Mouse (Mus musculus): ENCODE data around the gene Nt5c2.
A peak's percentile ranks its signal among the peaks of the same experiment; 100 is the strongest.
"Not testable (repeated sequence)": the region's sequence is repeated elsewhere in the genome, so short reads cannot be mapped to it uniquely, and the experiment has no call there.

Gene Nt5c2

DNA sequence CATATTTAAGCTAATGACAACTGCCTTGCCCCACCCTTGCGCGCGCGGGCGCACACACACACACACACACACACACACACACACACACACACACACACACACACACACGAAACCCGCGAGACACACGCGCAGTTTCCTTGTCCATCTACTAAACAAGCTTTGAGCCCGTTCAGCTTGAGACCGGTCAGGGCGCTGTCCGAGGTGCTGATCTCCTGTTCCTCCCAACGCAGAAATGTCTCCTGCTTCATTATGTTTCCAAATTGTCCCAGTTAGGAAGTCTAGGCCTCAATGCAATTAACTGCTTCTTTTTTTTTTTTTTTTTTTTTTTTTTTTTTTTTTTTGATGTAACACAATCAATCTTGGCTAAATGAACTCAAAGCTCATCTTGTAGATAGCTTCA lies 1.5 kb upstream of the Nt5c2 start:
- DNase-seq (ENCODE audit: low spot score in 2 of 2): no peak

DNA sequence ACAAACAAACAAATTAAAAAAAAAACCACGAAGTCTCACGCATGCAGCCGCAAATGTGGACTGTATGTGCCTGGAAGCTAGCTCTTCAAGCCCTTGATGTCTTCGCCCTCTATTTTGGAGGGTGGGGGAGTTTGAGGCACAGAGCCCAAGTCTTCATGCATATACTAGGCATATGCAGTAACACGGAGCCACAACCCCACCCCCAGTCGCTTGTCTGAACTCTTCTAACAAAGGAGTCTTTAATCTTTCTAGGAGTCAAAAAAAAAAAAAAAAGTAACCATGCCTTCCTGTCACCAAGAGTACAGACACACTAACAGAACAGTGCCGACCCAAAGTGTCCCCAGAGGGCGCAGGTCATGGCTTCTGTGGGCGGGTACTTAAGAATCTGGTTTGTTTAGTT lies 1.0 kb upstream of the Nt5c2 start:
- no peak for DNase-seq (ENCODE audit: low spot score in 2 of 2)

DNA sequence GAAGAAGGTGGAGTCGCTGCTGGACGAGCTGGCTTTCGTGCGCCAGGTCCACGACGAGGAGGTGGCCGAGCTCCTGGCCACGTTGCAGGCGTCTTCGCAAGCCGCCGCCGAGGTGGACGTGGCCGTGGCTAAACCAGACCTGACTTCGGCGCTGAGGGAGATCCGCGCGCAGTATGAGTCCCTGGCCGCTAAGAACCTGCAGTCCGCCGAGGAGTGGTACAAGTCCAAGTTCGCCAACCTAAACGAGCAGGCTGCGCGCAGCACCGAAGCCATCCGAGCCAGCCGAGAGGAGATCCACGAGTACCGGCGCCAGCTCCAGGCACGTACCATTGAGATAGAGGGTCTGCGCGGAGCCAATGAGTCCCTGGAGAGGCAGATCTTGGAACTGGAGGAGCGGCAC lies 443 bp upstream of the Nt5c2 start:
- DNase-seq (ENCODE audit: low spot score in 2 of 2): peak in 1 of 2 experiments; percentile 30

DNA sequence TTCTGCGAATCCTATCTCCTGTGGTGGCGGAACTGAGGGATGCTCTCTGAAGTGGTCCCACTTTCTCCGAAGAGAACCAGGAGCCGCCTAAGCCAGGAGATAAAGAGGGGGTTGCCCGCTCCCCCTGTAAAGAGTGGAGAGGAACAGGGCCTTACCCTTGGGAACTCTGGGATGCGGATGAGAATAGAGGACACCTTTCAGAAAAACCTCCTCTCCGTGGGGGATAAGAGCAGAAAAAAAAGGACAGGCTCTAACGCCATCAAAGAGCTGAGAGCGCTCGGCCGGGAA lies 850 bp downstream of the Nt5c2 start:
- DNase-seq (ENCODE audit: low spot score in 2 of 2): no peak

DNA sequence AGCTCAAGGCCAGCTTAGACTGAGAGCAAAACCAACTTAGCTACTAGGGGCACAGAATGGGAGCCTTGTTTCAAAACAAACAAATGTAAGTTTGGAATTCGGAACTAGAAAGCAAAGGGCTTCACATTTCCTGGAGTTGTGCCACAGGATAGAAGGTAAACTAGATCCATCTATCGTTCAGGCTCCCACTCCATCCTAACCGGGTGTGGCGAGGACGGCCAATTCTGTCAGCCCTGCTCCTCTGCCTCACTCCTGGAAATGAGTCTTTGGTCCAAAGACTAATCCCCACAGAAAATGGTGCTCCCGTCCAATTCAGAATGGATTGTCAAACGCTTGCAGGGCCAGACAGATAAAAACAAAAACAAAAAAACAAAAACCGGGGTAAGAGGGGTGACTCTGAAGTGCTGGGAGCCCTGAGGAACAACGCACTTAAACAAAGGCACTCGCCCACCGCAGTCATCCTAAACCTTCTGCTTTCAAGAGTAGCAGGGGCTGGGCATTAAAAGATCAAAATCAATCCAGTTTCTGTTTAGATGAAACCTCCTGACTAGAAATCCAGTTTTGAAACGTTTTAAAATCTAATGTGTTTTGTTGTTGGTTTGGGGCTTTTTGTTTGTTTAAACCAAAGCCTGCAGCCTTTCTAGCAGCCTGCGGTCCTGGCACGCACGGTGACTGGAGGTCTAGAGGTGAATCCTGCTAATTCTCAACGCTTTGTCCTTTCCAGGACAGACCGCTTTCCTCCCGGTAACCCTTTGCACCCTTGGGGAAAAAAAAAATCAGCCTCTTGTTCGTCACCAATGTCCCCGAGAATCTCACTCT lies 1.4 kb downstream of the Nt5c2 start:
- no peak for DNase-seq (ENCODE audit: low spot score in 2 of 2)

DNA sequence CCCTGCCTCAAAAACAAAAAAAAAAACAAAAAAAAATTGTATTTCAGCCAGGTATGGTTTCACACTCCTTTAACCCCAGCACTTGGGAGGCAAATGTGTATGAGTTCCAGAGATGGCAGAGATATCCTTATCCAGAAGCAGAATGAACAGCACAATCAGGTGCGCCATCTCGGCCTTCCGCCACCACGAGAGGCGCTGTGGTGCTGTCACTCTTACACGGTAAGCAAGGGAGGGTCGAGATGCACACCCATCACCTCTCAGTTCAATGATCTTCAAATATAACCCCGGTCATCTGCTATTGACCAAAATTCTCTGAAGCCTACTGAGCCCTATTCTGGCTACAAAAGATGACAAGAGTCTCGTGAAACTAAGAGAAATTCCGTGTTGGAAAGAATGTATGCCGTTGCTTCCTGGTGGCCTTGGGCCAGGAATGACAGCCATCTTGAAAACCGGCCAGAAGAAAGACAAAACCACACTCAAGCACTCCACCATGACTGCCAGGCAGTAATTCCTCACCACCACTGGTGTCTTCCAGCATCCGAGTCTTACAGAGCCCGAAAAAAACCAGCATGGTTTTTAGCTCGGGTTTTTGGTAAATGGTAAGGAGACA lies 2.3 kb downstream of the Nt5c2 start:
- no peak for DNase-seq (ENCODE audit: low spot score in 2 of 2)

DNA sequence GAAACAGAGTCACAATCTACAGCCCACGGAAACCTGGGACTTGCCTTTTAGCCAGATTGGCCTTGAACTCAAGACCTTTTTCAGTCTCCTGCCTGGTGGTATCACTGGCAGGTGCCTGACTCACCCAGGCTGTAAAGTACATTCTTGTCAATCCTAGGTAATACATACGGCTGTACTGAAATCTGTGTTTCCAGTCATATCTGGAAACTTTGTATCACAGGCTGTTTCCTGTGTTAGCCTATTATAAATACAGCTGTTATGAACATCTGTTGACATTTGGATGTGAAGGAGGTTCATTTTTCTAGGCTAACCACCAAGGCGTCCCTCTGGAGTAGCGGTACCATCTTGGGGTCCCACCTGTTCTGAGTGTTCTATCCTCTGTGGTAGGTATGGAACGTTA lies 5.0 kb downstream of the Nt5c2 start:
- DNase-seq (ENCODE audit: low spot score in 2 of 2): no peak

DNA sequence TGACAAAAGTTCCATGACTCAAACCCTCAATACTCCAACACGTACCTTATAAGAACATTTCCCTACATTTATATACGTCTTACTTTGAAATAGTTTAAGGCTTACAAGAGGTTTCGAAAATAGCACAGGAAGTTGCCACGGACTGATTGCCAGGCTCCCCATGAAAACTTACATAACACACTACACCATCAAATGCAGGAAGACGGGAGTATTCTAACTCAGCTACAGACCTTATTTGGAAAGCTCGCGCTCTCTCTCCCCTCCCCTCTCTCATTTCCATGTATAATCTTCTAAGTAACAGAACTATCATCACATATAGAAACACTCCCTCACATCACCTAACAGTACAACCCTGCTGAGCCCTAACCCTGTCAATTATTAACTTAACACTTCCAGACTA lies 5.5 kb downstream of the Nt5c2 start:
- DNase-seq (ENCODE audit: low spot score in 2 of 2): no peak

DNA sequence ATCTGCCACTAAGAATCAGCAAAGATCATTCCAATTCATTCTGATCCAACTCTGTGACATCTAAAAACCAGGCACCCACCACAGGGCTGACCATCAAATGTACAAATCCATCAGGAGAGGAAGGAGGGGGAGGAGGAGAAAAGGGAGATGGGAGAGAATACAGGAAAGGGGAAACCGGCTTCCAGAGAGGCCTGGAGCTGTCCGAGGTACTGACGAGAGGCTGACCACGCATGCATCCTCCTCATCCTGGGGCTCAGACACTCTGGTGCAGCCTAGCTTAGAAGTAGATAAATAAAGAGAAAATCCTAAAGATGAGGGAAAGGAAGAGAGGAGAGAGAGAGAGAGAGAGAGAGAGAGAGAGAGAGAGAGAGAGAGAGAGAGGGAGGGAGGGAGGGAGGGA lies 8.6 kb downstream of the Nt5c2 start:
- no peak for DNase-seq (ENCODE audit: low spot score in 2 of 2)

DNA sequence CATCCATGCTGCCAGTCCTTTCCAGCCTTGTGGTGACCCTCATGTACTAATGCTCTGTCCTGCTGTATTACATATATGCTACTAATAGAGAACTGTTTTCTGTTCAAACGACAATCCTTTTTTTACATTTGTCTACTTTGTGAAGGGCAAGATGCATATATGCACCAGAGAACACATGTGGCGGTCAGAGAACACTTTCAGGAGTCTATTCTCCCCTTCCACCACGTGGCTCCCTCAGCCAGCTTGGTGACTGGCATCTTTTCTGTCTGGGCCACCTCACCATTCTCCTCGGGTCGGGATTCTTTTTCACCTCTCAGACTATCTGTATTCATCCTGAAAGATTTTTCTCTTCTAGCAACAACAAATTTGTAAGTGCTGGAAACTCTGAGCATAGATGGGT lies 9.1 kb downstream of the Nt5c2 start:
- DNase-seq (ENCODE audit: low spot score in 2 of 2): no peak

DNA sequence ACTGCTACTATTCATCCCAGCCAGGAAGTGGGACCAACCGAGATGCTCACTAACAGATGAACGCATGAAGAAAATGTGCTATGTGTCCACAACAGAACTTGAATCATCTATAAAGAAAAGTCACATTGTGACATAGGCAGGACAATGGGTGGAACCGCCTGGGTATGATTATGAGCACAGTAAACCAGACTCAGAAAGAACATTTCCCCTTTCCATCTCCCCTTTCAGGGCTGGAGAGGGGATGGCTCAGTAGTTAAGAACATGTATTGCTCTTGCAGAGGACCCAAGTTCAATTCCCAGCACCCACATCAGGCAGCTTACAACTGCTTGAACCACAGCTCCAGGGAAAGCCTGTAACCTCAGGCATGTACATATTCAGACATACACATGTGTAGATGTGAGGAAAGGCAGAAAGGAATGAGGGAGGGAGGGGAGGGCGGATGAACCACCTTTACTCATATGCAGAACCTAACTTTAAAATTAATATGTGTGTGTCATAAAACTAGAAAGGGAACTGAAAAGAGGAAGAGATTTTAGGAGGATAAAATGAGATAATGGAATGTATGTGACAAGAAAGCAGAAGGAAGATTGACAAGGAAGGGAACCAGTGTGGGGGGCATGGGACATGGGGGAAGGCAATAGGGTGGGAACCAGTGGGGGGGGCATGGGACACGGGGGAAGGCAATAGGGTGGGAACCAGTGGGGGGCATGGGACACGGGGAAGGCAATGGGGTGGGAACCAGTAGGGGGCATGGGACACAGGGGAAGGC lies 11.0 kb downstream of the Nt5c2 start:
- DNase-seq (ENCODE audit: low spot score in 2 of 2): no peak

DNA sequence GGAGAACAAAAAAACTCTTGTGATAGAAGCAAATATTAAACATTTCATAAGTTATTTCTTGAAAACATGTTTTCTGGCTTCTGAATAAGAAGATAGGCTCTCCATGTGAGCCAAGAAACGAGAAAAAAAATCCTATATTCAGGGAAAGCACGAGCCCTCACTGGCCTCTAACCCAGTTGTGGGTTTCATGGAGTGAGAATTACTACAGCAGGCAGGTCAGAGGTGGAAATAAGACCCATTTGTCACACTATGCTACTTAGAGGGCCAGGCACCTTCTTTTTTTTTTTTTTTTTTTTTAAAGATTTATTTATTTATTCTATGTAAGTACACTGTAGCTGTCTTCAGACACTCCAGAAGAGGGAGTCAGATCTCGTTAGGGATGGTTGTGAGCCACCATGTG lies 14.6 kb downstream of the Nt5c2 start:
- DNase-seq (ENCODE audit: low spot score in 2 of 2): not testable (repeated sequence)

DNA sequence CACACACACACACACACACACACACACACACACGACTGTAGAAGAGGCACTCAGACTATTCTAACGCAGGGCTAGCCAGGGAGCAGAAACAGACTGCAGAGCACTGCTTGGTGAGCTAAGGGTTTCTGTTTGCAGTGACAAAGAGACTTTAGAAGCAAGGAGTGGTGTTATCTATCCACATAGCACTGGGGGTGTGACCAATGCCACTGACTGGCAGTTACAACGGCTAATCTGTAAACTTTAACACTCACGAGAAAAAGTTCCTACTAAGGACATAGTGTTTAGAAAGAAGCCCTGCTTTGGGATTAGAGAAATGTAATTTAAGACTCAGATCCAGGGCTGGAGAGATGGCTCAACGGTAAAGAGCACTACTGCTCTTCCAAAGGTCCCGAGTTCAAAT lies 15.2 kb downstream of the Nt5c2 start:
- DNase-seq (ENCODE audit: low spot score in 2 of 2): no peak

DNA sequence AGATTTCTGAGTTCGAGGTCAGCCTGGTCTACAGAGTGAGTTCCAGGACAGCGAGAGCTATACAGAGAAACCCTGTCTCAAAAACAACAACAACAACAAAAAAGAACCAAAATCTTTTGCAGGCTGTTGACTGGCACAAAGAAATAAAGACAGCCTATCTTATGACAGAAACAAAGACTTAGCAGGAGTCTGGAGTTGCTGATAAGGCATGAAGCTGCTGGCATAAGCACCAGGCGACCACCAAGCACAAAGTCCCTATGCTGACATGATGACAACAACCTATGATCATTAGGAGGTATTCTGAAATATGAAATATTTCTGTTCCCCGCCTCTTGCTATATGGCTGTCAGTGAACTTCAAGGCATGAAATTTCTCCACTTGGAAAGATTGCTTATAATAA lies 16.0 kb downstream of the Nt5c2 start:
- DNase-seq (ENCODE audit: low spot score in 2 of 2): no peak

DNA sequence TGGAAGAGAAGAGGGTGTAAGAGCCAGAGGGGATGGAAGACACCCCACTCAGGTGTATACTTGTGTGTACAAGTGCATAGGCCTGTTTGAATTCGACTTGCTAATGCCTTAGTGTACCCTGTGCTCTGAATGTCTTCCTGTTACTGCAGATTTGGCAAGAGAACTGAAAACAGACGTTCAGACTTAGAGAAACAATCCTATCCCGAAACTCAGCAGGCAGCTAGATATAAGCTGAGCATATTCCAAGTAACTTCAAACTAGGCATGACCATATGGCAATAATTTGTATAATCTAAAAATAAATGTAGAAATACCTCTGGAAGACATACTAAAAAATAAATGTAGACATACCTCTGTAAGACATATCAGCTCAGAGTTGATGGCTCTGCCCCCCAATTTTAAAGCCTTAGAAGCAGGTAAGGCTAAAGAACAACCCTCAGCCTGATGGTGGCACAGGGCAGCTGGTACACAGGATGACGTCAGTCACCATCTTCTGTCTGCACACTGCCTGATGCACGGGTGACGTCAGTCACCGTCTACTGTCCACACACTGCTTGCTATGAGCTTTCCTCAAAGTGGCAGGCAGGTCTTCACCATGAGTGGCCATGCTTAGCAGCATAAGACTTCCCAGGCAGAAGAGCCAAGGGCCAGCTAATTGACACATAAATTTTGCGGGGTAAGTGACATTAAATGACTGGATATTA lies 16.6 kb downstream of the Nt5c2 start:
- peak in 1 of 2 experiments; percentile 33 for DNase-seq (ENCODE audit: low spot score in 2 of 2)

DNA sequence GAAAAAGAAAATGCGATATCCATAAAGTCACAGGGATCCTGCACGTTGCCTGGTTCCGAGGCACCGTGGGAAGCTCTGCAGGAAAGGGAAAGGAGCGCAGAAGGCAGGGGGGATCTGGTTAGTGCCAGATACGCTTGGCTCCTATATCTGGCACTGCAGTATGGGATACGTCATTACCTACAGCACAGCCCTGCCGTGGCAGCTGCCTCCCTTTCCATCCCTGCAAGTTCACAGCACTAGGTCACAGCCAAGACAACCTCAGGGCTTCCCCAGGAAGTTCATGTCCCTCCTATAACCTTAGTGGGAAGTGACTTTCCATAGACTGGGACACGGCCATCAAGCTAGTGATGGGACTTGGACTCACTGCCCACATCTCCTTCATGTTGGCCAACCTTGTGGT lies 18.9 kb downstream of the Nt5c2 start:
- DNase-seq (ENCODE audit: low spot score in 2 of 2): no peak

DNA sequence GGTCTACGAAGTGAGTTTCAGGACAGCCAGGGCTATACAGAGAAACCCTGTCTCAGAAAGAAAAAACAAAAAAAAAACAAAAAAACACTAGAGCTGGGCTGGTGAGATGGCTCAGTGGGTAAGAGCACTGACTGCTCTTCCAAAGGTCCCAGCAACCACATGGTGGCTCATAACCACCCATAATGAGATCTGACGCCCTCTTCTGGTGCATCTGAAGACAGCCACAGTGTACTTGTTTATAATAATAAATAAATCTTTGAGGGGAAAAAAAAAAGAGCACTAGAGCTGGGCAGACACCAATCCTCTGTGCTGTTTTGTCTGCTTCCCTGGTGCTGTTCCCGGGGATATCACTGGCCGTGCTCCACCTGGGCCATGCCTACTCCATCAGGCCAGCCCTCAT lies 22.6 kb downstream of the Nt5c2 start:
- not testable (repeated sequence) for DNase-seq (ENCODE audit: low spot score in 2 of 2)

DNA sequence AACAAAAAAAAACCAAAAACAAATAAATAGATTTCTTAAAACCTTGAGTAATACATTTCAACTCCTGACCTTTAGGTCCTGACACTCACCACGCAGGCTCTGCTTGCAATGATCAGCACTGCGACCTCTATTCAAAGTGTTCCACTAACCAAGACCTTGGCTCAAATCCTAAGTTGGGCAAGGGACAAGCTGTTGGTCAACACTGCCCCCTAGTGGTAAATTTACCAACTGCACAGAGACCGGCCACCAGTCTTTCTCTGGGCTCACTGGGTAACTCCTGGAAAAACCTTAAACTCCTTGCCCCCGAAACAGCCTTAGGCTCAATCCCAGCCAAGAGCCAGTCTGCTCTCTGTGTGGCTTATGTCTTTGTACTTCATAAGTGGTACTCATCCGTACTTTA lies 23.8 kb downstream of the Nt5c2 start:
- peak; percentile 41 to 44 for DNase-seq (ENCODE audit: low spot score in 2 of 2)

DNA sequence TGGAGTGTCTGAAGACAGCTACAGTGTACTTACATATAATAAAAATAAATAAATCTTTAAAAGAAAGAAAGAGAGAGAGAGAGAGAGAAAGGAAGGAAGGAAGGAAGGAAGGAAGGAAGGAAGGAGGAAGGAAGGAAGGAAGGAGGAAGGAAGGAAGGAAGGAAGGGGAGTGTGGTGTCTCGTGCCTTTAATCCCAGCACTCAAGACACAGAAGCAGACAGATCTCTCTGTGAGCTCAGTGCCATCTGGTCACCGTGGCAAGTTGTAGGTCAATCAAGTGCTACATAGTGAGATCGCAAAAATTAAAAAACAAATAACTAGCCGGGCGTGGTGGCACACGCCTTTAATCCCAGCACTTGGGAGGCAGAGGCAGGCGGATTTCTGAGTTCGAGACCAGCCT lies 24.3 kb downstream of the Nt5c2 start:
- DNase-seq (ENCODE audit: low spot score in 2 of 2): not testable (repeated sequence)

DNA sequence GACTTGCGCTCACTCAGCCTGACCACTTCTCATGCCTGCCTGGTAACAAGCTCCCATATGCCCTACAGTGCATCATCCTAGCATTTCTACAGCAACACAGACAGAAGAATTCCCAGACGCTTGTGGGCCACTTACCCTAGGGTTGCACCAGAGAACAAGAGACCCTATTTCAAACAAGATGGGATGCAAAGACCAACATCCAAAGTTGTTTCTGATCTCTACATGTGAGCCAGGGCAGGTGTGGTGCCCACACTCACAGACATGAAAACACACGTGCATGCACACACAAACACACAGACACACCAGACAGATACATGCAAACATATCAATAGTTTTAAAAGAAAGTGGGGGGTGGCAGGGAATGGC lies 24.8 kb downstream of the Nt5c2 start:
- DNase-seq (ENCODE audit: low spot score in 2 of 2): no peak

DNA sequence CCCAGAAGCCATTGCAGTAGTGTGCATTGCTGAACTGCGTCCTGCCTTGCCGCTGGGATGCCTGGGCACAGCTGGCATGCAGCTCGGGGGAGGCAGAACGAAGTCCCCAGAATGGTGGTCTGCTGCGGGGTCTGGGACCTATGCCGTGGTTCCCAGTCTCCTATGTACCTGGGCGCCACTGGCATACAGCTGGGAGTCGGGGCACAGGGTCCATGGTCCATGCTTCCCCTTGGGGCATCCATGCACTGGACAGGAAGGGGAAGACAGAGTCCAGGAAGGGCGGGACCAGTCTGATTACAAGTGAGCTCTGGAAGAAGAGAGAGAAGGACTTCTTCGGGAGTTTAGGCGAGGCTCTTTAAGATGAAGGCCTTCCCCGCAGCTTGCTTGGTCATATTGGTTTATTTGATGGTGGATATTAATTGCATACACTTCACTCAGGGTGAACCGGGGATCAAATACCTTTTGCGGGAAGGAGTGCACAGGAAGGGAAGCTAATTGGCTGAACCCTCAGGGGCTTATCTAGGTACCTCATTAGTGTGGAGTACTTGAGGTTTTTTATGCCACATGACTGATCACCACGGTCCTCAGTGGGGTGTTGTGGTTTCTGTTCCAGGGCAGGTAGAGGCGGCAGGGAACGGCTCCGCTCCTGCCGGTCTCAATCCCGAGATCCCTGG lies 25.3 kb downstream of the Nt5c2 start:
- no peak for DNase-seq (ENCODE audit: low spot score in 2 of 2)
